Mouse (Mus musculus): ENCODE measurements at regions not wholly inside any gene's neighbourhood (a gene's known extent, or its start where the extent isn't known, plus 50 kb on each side); places are given as distances from the start of the nearest gene placed in this dataset.

- ATAC-seq (ENCODE audit: low FRiP score, low read depth) = no peak
- Histone ChIP-seq H3K27me3 (no peaks in the 10 kb centered on the region), H3K9ac (no peak overlapping the region), H3K27ac (replicated peaks) (no peak overlapping the region), H3K9me3 (no peaks in the 10 kb centered on the region), H3K4me2 (no peak overlapping the region), H3K4me1 (replicated peaks) (no peaks in the 10 kb centered on the region), H3K4me3 (no peak overlapping the region), H3K36me3 (no peaks in the 10 kb centered on the region)
- WGBS = 70% methylated on average over 5 of the region's 5 CpGs
Measured at GRCm38 (mm10) chr10:123997260-123997659, 733.5 kb downstream of the Fam19a2 start.

GRCm38 (mm10) chr10:123998959-123999358 lies 735.2 kb downstream of the Fam19a2 start:
- no peak overlapping the region for H3K27ac ChIP-seq (replicated peaks)
- no peak overlapping the region for H3K4me2 ChIP-seq
- H3K27me3 ChIP-seq = no peaks in the 10 kb centered on the region
- no peak overlapping the region for H3K4me3 ChIP-seq
- H3K9me3 ChIP-seq = no peaks in the 10 kb centered on the region
- no peaks in the 10 kb centered on the region for H3K4me1 ChIP-seq (replicated peaks)
- no peak for ATAC-seq (ENCODE audit: low FRiP score, low read depth)
- no peak overlapping the region for H3K9ac ChIP-seq
- 78% methylated on average over 1 of the region's 1 CpGs for WGBS
- H3K36me3 ChIP-seq = no peaks in the 10 kb centered on the region

- Histone ChIP-seq H3K4me2 (no peak overlapping the region), H3K4me1 (replicated peaks) (no peaks in the 10 kb centered on the region), H3K27ac (replicated peaks) (no peak overlapping the region), H3K36me3 (no peaks in the 10 kb centered on the region), H3K4me3 (no peak overlapping the region), H3K9me3 (no peaks in the 10 kb centered on the region), H3K27me3 (no peaks in the 10 kb centered on the region), H3K9ac (no peak overlapping the region)
- WGBS = 63% methylated on average over 4 of the region's 4 CpGs
- ATAC-seq (ENCODE audit: low FRiP score, low read depth) = no peak
Measured at GRCm38 (mm10) chr10:124045031-124045430, 781.2 kb downstream of the Fam19a2 start.

GRCm38 (mm10) chr10:124045791-124046190 lies 782.0 kb downstream of the Fam19a2 start:
- Histone ChIP-seq H3K27me3 (no peaks in the 10 kb centered on the region), H3K9me3 (no peaks in the 10 kb centered on the region), H3K4me2 (no peak overlapping the region), H3K4me3 (no peak overlapping the region), H3K4me1 (replicated peaks) (no peaks in the 10 kb centered on the region), H3K36me3 (no peaks in the 10 kb centered on the region), H3K27ac (replicated peaks) (no peak overlapping the region), H3K9ac (no peak overlapping the region)
- ATAC-seq (ENCODE audit: low FRiP score, low read depth) = no peak
- 81% methylated on average over 2 of the region's 2 CpGs for WGBS

GRCm38 (mm10) chr10:124082756-124083155 lies 819.0 kb downstream of the Fam19a2 start:
- Histone ChIP-seq H3K36me3 (no peaks in the 10 kb centered on the region), H3K4me3 (no peak overlapping the region), H3K9ac (no peak overlapping the region), H3K4me2 (no peak overlapping the region), H3K27ac (replicated peaks) (no peak overlapping the region), H3K9me3 (no peaks in the 10 kb centered on the region), H3K27me3 (no peaks in the 10 kb centered on the region), H3K4me1 (replicated peaks) (no peaks in the 10 kb centered on the region)
- ATAC-seq (ENCODE audit: low FRiP score, low read depth) = no peak
- WGBS = 66% methylated on average over 3 of the region's 3 CpGs

- H3K36me3 ChIP-seq = no peaks in the 10 kb centered on the region
- H3K4me3 ChIP-seq = no peak overlapping the region
- WGBS = 70% methylated on average over 10 of the region's 10 CpGs
- no peak overlapping the region for H3K4me2 ChIP-seq
- H3K4me1 ChIP-seq (replicated peaks) = no peaks in the 10 kb centered on the region
- ATAC-seq (ENCODE audit: low FRiP score, low read depth) = no peak
- no peaks in the 10 kb centered on the region for H3K27me3 ChIP-seq
- no peaks in the 10 kb centered on the region for H3K9me3 ChIP-seq
- H3K9ac ChIP-seq = no peak overlapping the region
- no peak overlapping the region for H3K27ac ChIP-seq (replicated peaks)
Measured at GRCm38 (mm10) chr10:124090547-124090946, 826.8 kb downstream of the Fam19a2 start.

GRCm38 (mm10) chr10:124091364-124091763 lies 827.6 kb downstream of the Fam19a2 start:
- Histone ChIP-seq H3K9me3 (no peaks in the 10 kb centered on the region), H3K4me2 (no peak overlapping the region), H3K36me3 (no peaks in the 10 kb centered on the region), H3K9ac (no peak overlapping the region), H3K27me3 (no peaks in the 10 kb centered on the region), H3K4me3 (no peak overlapping the region), H3K27ac (replicated peaks) (no peak overlapping the region), H3K4me1 (replicated peaks) (no peaks in the 10 kb centered on the region)
- no peak for ATAC-seq (ENCODE audit: low FRiP score, low read depth)
- 71% methylated on average over 7 of the region's 7 CpGs for WGBS

- Histone ChIP-seq H3K4me3 (no peak overlapping the region), H3K36me3 (no peaks in the 10 kb centered on the region), H3K9me3 (no peaks in the 10 kb centered on the region), H3K27me3 (no peaks in the 10 kb centered on the region), H3K9ac (no peak overlapping the region), H3K27ac (replicated peaks) (no peak overlapping the region), H3K4me1 (replicated peaks) (no peaks in the 10 kb centered on the region), H3K4me2 (no peak overlapping the region)
- ATAC-seq (ENCODE audit: low FRiP score, low read depth) = no peak
Measured at GRCm38 (mm10) chr10:124119585-124119984, 855.8 kb downstream of the Fam19a2 start.

GRCm38 (mm10) chr10:124138456-124138855 lies 874.7 kb downstream of the Fam19a2 start:
- Histone ChIP-seq H3K9ac (no peak overlapping the region), H3K36me3 (no peaks in the 10 kb centered on the region), H3K9me3 (no peaks in the 10 kb centered on the region; the same call in 1 of the 2 replicates), H3K4me2 (no peak overlapping the region), H3K4me3 (no peak overlapping the region), H3K27ac (replicated peaks) (no peak overlapping the region), H3K27me3 (no peaks in the 10 kb centered on the region), H3K4me1 (replicated peaks) (no peaks in the 10 kb centered on the region)
- ATAC-seq (ENCODE audit: low FRiP score, low read depth) = no peak
- WGBS = 77% methylated on average over 2 of the region's 2 CpGs

- Histone ChIP-seq H3K27ac (replicated peaks) (no peak overlapping the region), H3K27me3 (no peaks in the 10 kb centered on the region), H3K4me3 (no peak overlapping the region), H3K4me1 (replicated peaks) (no peaks in the 10 kb centered on the region), H3K4me2 (no peak overlapping the region), H3K9me3 (no peaks in the 10 kb centered on the region; the same call in 1 of the 2 replicates), H3K36me3 (no peaks in the 10 kb centered on the region), H3K9ac (no peak overlapping the region)
- ATAC-seq (ENCODE audit: low FRiP score, low read depth) = no peak
- 76% methylated on average over 1 of the region's 1 CpGs for WGBS
Measured at GRCm38 (mm10) chr10:124142336-124142735, 878.5 kb downstream of the Fam19a2 start.

- Histone ChIP-seq H3K27ac (replicated peaks) (no peak overlapping the region), H3K4me1 (replicated peaks) (no peaks in the 10 kb centered on the region), H3K9me3 (no peaks in the 10 kb centered on the region), H3K27me3 (no peaks in the 10 kb centered on the region), H3K4me2 (no peak overlapping the region), H3K4me3 (no peak overlapping the region), H3K36me3 (no peaks in the 10 kb centered on the region), H3K9ac (no peak overlapping the region)
- no peak for ATAC-seq (ENCODE audit: low FRiP score, low read depth)
- 46% methylated on average over 9 of the region's 9 CpGs for WGBS
Measured at GRCm38 (mm10) chr10:124146751-124147469, 883.1 kb downstream of the Fam19a2 start.

- Histone ChIP-seq H3K9ac (no peak overlapping the region), H3K9me3 (no peaks in the 10 kb centered on the region), H3K27me3 (no peaks in the 10 kb centered on the region), H3K36me3 (no peaks in the 10 kb centered on the region), H3K4me1 (replicated peaks) (no peaks in the 10 kb centered on the region), H3K27ac (replicated peaks) (no peak overlapping the region), H3K4me3 (no peak overlapping the region), H3K4me2 (no peak overlapping the region)
- ATAC-seq (ENCODE audit: low FRiP score, low read depth) = no peak
- WGBS = 60% methylated on average over 7 of the region's 7 CpGs
Measured at GRCm38 (mm10) chr10:124163441-124163840, 899.6 kb downstream of the Fam19a2 start.

- ATAC-seq (ENCODE audit: low FRiP score, low read depth) = no peak
Measured at GRCm38 (mm10) chr10:124175598-124175997, 911.8 kb downstream of the Fam19a2 start.

More at GRCm38 (mm10) chr10:124175598-124175997, 911.8 kb downstream of the Fam19a2 start:
- Histone ChIP-seq H3K27ac (replicated peaks) (no peak overlapping the region), H3K36me3 (no peaks in the 10 kb centered on the region), H3K4me2 (no peak overlapping the region), H3K27me3 (no peaks in the 10 kb centered on the region), H3K9ac (no peak overlapping the region), H3K4me3 (no peak overlapping the region), H3K9me3 (no peaks in the 10 kb centered on the region), H3K4me1 (replicated peaks) (no peaks in the 10 kb centered on the region)
- 61% methylated on average over 2 of the region's 2 CpGs for WGBS
